Mouse (Mus musculus): ENCODE data around the gene Bmp4.

The Bmp4 gene

DNA sequence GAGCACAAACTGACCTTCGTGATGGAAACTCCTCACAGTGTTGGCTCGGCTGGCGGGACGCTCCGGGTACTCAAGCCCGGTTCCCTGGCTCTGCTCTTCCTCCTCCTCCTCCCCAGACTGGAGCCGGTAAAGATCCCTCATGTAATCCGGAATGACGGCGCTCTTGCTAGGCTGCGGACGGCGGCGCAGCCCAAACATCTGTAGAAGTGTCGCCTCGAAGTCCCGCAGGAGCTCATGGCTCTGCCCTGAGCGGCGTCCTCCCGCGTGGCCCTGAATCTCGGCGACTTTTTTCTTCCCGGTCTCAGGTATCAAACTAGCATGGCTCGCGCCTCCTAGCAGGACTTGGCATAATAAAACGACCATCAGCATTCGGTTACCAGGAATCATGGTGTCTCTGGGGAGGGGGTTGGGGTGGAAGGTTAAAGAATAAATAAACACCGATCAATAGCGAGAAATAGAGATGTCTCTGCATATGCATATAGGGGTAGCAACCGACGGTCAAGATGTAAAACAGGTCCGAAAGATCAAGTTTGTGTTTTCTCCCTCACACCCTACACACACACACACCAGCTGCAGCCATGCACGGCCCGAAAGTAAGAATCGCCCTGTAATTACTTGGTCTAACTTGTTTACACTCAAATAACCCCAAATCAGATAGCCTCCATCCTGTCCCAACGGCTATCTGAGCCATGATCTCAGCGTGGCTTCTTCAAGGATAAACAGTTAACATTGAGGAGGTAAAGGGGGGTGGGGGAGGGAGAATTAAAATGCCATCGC is 4.6 kb downstream of the Bmp4 start:
- no peak for DNase-seq

DNA sequence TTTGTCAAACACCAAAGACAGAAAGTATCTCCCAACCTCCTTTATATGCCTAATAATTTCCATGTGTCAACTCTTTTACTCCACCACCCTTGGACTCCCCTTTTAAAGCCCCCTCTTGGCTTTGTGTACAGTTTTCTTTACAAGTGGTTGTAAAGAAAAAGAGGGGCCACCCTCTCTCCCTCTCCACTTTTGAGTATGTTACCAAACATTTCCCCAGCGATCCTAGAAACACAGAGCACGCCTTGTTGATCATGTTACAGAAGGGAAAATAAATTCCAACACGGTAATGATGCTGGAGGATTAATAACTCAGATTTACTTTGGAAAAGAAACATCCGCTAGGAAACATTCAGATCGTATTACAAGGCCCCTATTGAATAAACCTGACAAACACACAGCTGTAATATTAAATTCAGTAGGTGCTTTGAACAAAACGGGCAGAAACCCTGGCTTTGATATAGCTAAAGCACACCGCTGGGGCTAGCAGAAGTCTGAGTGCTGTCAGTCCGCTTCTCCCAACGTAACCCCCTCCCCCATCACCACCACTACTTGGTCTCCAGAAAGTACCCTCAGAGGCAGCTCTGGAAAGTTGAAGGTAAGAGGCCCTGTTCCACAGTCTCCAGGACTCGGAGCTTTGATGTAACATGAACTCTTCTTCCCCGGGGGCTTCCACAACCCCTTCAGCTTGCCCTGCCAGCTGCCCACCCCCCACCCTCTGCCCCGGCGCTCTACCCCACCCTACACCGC is 5.3 kb downstream of the Bmp4 start:
- no peak for DNase-seq

DNA sequence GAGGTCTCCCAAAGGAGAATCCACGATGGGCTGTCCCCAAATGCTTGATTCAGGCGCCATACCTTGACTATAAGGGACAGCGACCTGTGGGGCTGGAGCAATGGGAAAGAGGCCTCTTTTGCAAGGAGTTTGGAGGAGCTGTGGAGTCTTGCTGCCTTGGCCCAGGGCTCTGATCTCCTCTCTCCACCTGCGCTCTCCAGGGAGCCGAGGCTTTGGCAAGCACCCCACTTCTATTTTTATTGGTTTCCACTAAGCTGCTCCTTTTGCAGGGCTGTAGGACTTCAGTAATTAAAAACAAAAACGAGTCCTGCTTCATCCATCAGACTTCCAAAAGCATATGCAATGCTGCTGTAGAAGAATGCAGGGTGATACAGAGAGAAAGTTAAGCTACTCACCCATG is 9.0 kb downstream of the Bmp4 start:
- DNase-seq = no peak

DNA sequence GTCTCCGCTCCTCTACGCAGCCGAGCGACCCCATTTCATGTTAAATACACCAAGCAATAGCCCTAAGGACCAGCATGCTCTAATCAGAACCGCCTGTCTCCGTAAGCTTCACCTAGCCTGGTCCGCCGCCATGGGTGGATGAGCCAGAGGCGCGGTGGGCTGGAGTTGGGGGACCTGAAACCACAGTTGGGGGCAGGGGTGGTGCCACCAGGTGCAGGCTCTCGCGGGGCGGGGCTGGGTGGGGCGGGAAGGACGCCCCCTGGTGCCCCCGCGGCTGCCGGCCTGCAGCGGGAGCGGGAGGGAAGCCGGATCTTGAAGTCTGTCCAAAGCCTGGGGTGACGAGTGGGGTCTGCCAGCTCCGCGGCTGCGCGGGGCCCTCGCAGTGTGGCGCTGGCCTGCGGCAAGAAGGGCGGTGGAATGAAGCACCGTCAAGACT is 10.2 kb downstream of the Bmp4 start:
- DNase-seq = no peak

DNA sequence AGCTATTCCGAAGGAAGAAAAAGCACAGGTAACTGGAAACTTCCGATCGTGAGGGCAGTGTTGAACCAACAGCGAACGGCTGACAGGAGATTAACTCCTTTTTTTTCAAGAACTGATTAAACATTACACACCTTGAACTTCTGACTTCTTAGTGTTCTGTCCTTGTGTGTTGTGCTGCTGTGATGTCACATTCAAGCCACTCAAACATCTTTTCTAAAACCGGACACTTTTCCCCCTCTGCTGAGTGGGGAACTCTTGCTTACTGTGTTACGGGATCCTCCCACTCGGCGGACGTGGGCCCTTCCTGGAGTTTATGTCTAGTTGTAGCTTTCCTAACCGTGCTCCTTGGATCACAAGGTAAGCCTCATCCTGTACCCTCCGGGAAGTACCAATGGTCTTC is 11.2 kb downstream of the Bmp4 start, which contains the start of gene Gm15217:
Gm15217 (plus strand) TSS at position 130 of the 400 bp plus-strand sequence.
- no peak for DNase-seq

DNA sequence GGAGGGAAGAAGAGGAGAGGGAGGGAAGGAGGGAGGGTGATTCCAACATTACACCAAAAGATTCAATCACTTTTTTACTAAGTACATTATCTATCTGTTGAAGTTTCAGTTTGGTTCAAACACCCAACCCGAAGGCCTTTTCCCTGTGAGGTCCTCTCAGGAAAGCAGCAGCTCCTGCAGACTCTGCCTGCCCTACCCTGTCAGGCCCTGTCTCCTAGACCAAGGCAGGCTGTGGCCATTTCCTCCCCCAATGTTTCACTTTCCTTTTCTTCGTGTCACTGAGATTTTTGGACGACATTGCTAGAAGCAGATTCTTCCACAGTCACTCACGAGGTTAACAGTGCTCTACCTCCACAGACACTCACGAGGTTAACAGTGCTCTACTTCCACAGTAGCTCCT is 14.7 kb downstream of the Bmp4 start:
- DNase-seq = no peak

DNA sequence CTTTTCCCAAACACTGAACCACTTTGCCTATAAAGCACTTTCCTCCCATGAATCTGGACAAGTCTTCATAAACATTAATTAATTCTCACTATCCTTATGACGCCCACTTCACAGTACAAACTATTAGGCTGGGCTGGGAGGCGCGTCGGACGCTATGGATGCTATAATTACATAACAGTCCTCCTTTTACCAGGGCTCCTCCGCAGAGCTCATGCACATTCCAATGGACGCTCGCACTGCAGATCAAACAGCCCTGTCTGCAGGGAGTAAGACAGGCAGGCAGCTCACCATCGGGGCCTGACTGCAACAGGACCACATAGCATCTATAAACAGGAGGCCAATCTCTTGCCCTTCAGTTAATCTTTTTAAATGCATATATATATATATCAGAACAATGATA is 18.0 kb downstream of the Bmp4 start:
- DNase-seq = no peak

DNA sequence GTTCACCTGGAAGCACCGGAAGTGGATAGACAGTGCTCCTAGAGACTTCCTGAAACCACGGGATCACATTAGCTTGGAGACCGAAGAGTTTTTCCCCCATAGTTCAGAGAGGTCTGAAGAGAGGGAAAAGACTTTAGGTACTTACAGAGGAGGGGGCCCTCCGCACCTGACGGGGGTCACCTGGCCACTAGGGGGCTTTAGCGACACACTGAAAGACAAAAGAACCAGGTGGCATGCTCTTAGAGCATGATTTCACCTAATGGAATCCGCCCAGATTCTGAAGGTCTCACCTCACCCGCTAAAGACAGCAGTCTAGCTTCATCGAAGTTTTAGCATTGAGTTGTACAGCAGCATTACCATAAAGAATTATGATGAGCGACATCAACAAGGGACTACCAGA is 27.3 kb downstream of the Bmp4 start:
- DNase-seq = no peak

DNA sequence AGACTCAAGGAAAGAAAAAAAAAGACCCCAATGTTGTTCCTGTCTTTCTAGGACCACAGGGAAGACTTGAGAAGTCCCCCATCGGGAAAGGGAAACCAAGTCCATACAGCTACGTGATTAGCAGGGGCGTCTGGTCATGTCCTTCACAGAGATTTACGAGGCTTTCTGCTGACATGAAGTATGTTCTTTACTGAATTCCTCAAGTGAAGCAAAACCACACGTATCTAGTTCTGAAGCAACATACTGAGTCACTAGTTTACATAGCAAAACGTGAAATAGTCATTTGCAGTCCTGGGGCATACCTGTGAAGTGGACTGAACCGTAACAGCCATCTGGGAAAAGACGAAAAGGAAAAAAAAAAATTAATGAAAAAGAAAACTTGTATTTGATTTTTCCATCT is 32.8 kb downstream of the Bmp4 start:
- no peak for DNase-seq

DNA sequence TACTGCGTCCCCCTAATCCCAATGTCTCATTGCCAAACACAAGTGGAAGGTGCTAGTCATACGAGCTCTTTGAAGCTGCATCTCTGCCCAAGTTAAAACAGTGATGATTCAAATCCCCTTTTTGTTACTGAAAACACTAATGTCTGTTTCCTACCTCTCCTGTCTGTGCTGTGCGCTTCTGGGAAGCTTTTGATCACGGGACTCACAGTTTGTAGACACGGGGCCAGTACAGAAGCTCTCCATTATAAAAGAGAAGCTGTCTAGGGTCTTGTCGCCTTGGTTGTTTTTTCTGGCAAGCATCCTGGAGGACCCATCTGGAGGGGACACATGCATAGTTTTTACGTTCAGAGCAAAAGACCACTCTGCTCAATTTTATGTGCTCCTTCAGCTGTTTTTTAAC is 33.2 kb downstream of the Bmp4 start:
- no peak for DNase-seq

DNA sequence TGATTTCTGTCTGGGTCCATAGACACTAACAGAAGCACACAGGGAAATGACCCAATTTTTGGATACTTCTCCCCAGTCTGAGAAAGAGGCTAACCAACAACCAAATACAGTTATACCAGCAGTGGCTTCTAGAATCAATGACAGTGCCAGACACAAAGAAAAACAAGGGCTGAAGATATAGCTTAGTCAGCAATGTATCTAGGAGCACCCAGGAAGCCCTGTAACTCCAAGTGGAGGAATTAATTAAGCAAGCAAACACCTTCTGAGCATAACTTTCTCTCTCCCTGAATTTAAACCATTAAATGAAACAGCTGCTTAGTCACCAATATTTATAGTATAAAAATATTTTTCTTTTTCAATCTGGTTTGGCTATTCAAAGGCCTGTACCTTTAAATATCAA is 45.7 kb downstream of the Bmp4 start:
- no peak for DNase-seq

DNA sequence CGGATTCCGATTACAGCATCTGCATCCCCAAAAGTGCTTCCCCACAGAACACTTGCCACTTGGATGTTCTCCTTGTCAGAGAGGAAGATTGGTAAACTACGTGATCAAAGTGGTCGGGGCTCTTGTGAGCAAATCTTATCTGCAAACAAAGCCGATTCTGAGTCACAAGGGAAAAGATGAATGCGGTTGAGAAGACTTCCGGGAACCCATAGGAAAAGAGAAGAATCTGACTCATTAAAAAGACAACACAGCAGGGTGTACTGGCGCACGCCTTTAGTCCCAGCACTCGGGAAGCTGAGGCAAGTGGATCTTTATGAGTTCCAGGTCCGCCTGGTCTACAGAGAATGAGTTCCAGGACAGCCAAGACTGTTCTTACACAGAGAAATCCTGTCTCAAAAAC is 51.7 kb downstream of the Bmp4 start:
- DNase-seq = no peak

All from right cerebral cortex, postnatal 25 days (tissue).